Mouse (Mus musculus): ENCODE data around the gene Abca4. TPM values are rescaled to one million over a fixed set of nuclear protein-coding genes. Genes with fewer than 3 reads are reported as not detected.
"Not testable (repeated sequence)": the region's sequence is repeated elsewhere in the genome, so short reads cannot be mapped to it uniquely, and the experiment has no call there.

The Abca4 gene
- total RNA-seq, 2 experiments from 2014 or later = 7.8 to 8.7 TPM

GRCm38 (mm10) chr3:122210846-122211245, 166.6 kb downstream of the Abca4 start:
- DNase-seq = no peak

- no peak for DNase-seq
These were observed 167.3 kb downstream of the Abca4 start for GRCm38 (mm10) chr3:122211446-122212125.

- no peak for DNase-seq
These were observed 177.2 kb downstream of the Abca4 start for GRCm38 (mm10) chr3:122221240-122222036.

- DNase-seq = not testable (repeated sequence)
These were observed 182.7 kb downstream of the Abca4 start for GRCm38 (mm10) chr3:122226972-122227371.

Other genes with a start within 250 kb of the Abca4 start
- 10 to 100 TPM; 66.0 to 67.7 TPM for gene Abcd3, start 229.1 kb upstream of the Abca4 start, total RNA-seq (2021)
- 100 to 1,000 TPM; 107 to 114 TPM for gene Arhgap29, start 91.9 kb upstream of the Abca4 start, total RNA-seq (2021)
- 10 to 100 TPM; 43.9 to 58.5 TPM for gene Gclm, start 201.1 kb downstream of the Abca4 start, total RNA-seq (2021)
- 10 to 100 TPM; 28.9 to 30.8 TPM for gene Dnttip2, start 229.9 kb downstream of the Abca4 start, total RNA-seq (2021)
- gene Bcar3, start 249.7 kb downstream of the Abca4 start, total RNA-seq (2021) = 1 to 10 TPM; 8.8 to 9.5 TPM